Mouse (Mus musculus) embryonic facial prominence, embryonic 13.5 days (tissue): ENCODE measurements at regions not wholly inside any gene's neighbourhood (a gene's known extent, or its start where the extent isn't known, plus 50 kb on each side); places are given as distances from the start of the nearest gene placed in this dataset.
A peak's percentile ranks its signal among the peaks of the same experiment; 100 is the strongest.

Source experiments
- ATAC-seq: fragments of 200-750 bp; cut with Nextera tagmentation; 2 replicates; pipeline ENCODE4 v1.8.0; 2017; ENCODE audit warnings: low read depth; ENCODE audit not compliant: insufficient number of reproducible peaks, insufficient read depth, low FRiP score, low TSS enrichment
- H3K27ac ChIP-seq: fragments of 300-500 bp; sonication (generic); 2 replicates; pipeline ENCODE4 v1.5.1; 2015; ENCODE audit warnings: moderate library complexity, mild to moderate bottlenecking, inconsistent platforms
- H3K27me3 ChIP-seq: fragments of 300-500 bp; sonication (generic); 2 replicates; pipeline ENCODE4 v1.6.1; 2015; ENCODE audit warnings: mild to moderate bottlenecking, inconsistent platforms
- H3K36me3 ChIP-seq: fragments of 300-500 bp; sonication (generic); 2 replicates; pipeline ENCODE4 v1.6.1; 2015; ENCODE audit warnings: mild to moderate bottlenecking, inconsistent platforms
- H3K4me1 ChIP-seq: fragments of 300-500 bp; sonication (generic); 2 replicates; pipeline ENCODE4 v1.6.1; 2015; ENCODE audit warnings: inconsistent platforms
- H3K4me2 ChIP-seq: fragments of 300-500 bp; sonication (generic); 2 replicates; pipeline ENCODE4 v1.6.1; 2015; ENCODE audit warnings: moderate library complexity, mild to moderate bottlenecking, inconsistent platforms
- H3K4me3 ChIP-seq: fragments of 300-500 bp; sonication (generic); 2 replicates; pipeline ENCODE4 v1.5.1; 2015; ENCODE audit warnings: mild to moderate bottlenecking, inconsistent platforms
- H3K9ac ChIP-seq: fragments of 300-500 bp; sonication (generic); 2 replicates; pipeline ENCODE4 v1.6.1; 2015; ENCODE audit warnings: mild to moderate bottlenecking, inconsistent platforms
- H3K9me3 ChIP-seq: fragments of 300-500 bp; sonication (generic); 2 replicates; pipeline ENCODE4 v1.6.1; 2016; ENCODE audit warnings: inconsistent platforms
- WGBS: fragments of 180-500 bp; shearing (Covaris S2); methylation state at CpG from one replicate; pipeline ENCODE4 v1.1.7; 2015; ENCODE audit warnings: mixed read lengths; 5-methylcytosine and 5-hydroxymethylcytosine counted together

- Histone ChIP-seq H3K9ac (no peak overlapping the region), H3K4me2 (no peak overlapping the region), H3K9me3 (no peaks in the 10 kb centered on the region; the same call in 1 of the 2 replicates), H3K4me3 (no peak overlapping the region), H3K27me3 (peaks cover 5% of the 10 kb centered on the region; the same call in 1 of the 2 replicates), H3K4me1 (peaks cover 29% of the 10 kb centered on the region), H3K27ac (no peak overlapping the region), H3K36me3 (no peaks in the 10 kb centered on the region)
- 65% methylated on average over 4 of the region's 4 CpGs for WGBS
- no peak for ATAC-seq
Measured at GRCm38 (mm10) chr5:107035376-107035775, 71.3 kb downstream of the Cdc7 start.

DNA sequence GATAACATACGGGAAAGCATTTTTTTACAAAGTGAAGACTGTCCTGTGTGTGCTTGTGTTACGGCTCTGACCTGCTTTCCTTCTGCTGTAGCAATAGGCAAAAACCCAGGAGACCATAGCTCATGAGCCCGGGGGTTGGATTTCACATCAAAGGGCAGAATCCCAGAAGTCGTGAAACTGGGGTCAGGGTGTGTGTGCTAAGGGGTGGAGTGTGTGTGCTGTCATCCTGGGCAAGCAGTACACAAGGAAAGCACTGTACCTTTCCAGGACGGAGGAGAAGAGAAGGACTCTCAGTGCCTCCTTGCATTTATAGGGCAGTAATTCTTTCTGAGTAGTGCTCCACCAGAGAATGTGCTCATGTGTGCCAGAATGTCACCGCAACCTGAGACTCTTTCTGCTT is 71.7 kb downstream of the Cdc7 start:
- no peak overlapping the region for H3K9ac ChIP-seq
- H3K9me3 ChIP-seq = no peaks in the 10 kb centered on the region; the same call in 1 of the 2 replicates
- no peak overlapping the region for H3K27ac ChIP-seq
- no peak overlapping the region for H3K4me3 ChIP-seq
- WGBS = 38% methylated on average over 6 of the region's 6 CpGs
- no peak overlapping the region for H3K4me2 ChIP-seq
- ATAC-seq = no peak
- no peaks in the 10 kb centered on the region for H3K36me3 ChIP-seq
- H3K4me1 ChIP-seq = peaks cover 29% of the 10 kb centered on the region
- peaks cover 5% of the 10 kb centered on the region; the same call in 1 of the 2 replicates for H3K27me3 ChIP-seq

DNA sequence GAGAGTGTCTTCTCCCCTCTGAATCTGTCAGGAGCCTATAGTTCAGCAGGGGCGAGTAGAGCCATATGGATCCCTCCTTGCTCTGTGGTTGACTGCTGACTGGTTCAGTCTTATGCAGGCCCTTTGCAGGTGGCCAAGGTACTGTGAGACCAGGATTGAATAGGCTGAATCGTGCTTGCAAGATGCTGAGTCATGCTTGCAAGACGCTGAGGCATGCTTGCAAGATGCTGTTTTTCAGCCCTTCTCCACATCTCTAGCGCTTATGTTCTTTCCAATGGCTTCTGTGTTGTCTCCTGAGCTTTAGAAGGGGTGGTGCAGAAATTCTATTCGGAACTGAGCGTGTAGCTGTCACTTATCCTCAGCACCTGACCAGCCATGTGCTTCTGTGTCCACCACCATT is 72.4 kb downstream of the Cdc7 start:
- H3K4me1 ChIP-seq = peaks cover 29% of the 10 kb centered on the region
- no peak overlapping the region for H3K9ac ChIP-seq
- H3K9me3 ChIP-seq = no peaks in the 10 kb centered on the region; the same call in 1 of the 2 replicates
- WGBS = 81% methylated on average over 6 of the region's 6 CpGs
- no peak overlapping the region for H3K27ac ChIP-seq
- H3K4me2 ChIP-seq = no peak overlapping the region
- H3K4me3 ChIP-seq = no peak overlapping the region
- H3K27me3 ChIP-seq = peaks cover 5% of the 10 kb centered on the region; the same call in 1 of the 2 replicates
- no peaks in the 10 kb centered on the region for H3K36me3 ChIP-seq
- no peak for ATAC-seq

DNA sequence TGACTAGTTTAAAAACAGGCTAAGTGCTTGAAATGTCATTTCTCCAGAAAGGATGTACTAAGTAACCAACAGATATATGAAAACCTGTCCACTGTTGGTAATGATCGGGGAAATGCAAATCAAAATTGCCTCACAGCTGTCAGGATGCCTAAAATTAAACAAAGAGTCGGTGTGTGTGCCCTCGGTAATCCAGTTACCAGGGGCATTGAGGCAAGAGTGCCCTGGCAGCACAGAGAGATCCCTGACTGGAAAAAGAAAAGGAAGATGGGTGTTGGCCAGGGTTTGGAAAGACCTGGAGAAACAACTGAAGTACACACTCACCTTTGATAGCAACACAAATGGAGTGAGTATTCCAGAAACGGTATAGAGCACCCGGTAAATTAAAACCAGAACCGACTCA is 73.0 kb downstream of the Cdc7 start:
- Histone ChIP-seq H3K4me2 (no peak overlapping the region), H3K4me3 (no peak overlapping the region), H3K9ac (no peak overlapping the region), H3K27ac (no peak overlapping the region), H3K4me1 (peaks cover 29% of the 10 kb centered on the region), H3K27me3 (no peaks in the 10 kb centered on the region), H3K36me3 (no peaks in the 10 kb centered on the region), H3K9me3 (no peaks in the 10 kb centered on the region; the same call in 1 of the 2 replicates)
- no peak for ATAC-seq
- 51% methylated on average over 6 of the region's 6 CpGs for WGBS

DNA sequence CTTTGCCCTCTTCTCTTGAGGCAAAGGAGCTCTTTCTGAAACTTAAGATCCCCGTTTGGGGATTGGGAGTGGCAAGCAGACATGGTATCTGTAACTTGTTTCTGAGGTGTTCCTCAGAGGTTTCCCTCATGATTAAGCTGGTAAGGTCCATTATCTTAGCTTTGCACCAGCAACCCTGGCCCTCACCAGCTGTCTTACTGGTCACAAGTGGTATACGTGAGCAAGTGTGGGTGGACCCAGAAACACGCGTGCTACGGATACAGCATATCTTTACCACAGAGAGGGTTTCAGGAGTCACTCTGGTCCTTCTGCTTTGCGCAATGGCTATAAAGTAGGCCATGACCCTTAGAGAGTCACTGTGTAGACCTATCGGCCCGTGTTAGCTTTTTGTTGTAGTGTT is 75.2 kb downstream of the Cdc7 start:
- Histone ChIP-seq H3K36me3 (no peaks in the 10 kb centered on the region), H3K4me1 (peaks cover 36% of the 10 kb centered on the region), H3K4me3 (no peak overlapping the region), H3K27ac (no peak overlapping the region), H3K9ac (no peak overlapping the region), H3K4me2 (no peak overlapping the region), H3K27me3 (no peaks in the 10 kb centered on the region), H3K9me3 (no peaks in the 10 kb centered on the region; the same call in 1 of the 2 replicates)
- no peak for ATAC-seq
- 97% methylated on average over 8 of the region's 8 CpGs for WGBS

DNA sequence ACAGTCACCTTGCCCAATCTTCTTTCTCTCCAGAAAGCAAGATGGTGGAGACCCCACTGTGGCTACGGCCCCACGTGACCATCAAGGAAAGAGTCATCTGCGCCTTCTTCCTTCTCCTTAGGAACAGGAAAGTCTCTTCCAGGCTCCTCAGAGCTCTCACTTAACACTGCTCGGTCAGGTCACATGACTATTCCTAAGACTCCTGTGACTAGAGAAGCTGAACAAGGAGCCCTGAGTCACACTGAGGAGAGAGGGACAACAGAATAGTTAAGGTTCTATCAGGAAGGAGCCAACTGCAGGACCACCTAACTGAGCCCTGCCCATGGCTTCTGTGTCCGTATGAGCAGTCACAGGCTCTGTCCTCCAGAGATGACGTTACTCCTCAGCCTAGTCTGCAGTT is 75.8 kb downstream of the Cdc7 start:
- ATAC-seq = no peak
- 91% methylated on average over 6 of the region's 6 CpGs for WGBS
- H3K4me1 ChIP-seq = peaks cover 33% of the 10 kb centered on the region
- no peaks in the 10 kb centered on the region; the same call in 1 of the 2 replicates for H3K9me3 ChIP-seq
- H3K4me2 ChIP-seq = no peak overlapping the region
- H3K36me3 ChIP-seq = no peaks in the 10 kb centered on the region
- H3K27me3 ChIP-seq = no peaks in the 10 kb centered on the region
- no peak overlapping the region for H3K4me3 ChIP-seq
- no peak overlapping the region for H3K9ac ChIP-seq
- no peak overlapping the region for H3K27ac ChIP-seq

- 86% methylated on average over 10 of the region's 10 CpGs for WGBS
Measured at GRCm38 (mm10) chr5:107040489-107040888, 76.4 kb downstream of the Cdc7 start.

GRCm38 (mm10) chr5:107045163-107045562 is 81.0 kb downstream of the Cdc7 start:
- H3K4me3 ChIP-seq = no peak overlapping the region
- H3K9me3 ChIP-seq = no peaks in the 10 kb centered on the region
- 77% methylated on average over 10 of the region's 10 CpGs for WGBS
- no peaks in the 10 kb centered on the region for H3K36me3 ChIP-seq
- ATAC-seq = no peak
- H3K27ac ChIP-seq = no peak overlapping the region
- H3K27me3 ChIP-seq = no peaks in the 10 kb centered on the region
- no peak overlapping the region for H3K4me2 ChIP-seq
- peaks cover 16% of the 10 kb centered on the region for H3K4me1 ChIP-seq
- H3K9ac ChIP-seq = no peak overlapping the region

More at GRCm38 (mm10) chr5:107040489-107040888, 76.4 kb downstream of the Cdc7 start:
- Histone ChIP-seq H3K9me3 (no peaks in the 10 kb centered on the region; the same call in 1 of the 2 replicates), H3K9ac (no peak overlapping the region), H3K4me2 (no peak overlapping the region), H3K27me3 (no peaks in the 10 kb centered on the region), H3K4me1 (peaks cover 30% of the 10 kb centered on the region), H3K27ac (no peak overlapping the region), H3K36me3 (no peaks in the 10 kb centered on the region), H3K4me3 (no peak overlapping the region)
- ATAC-seq = no peak

- Histone ChIP-seq H3K4me1 (peaks cover 22% of the 10 kb centered on the region), H3K4me3 (no peak overlapping the region), H3K9ac (no peak overlapping the region), H3K4me2 (peak overlapping the region; percentile 11; the same call in 1 of the 2 replicates), H3K27me3 (no peaks in the 10 kb centered on the region), H3K9me3 (no peaks in the 10 kb centered on the region), H3K27ac (peak overlapping the region; percentile 64; the same call in 1 of the 2 replicates), H3K36me3 (no peaks in the 10 kb centered on the region)
- no peak for ATAC-seq
- WGBS = 18% methylated on average over 4 of the region's 4 CpGs
Measured at GRCm38 (mm10) chr5:107046501-107046931, 82.4 kb downstream of the Cdc7 start.

DNA sequence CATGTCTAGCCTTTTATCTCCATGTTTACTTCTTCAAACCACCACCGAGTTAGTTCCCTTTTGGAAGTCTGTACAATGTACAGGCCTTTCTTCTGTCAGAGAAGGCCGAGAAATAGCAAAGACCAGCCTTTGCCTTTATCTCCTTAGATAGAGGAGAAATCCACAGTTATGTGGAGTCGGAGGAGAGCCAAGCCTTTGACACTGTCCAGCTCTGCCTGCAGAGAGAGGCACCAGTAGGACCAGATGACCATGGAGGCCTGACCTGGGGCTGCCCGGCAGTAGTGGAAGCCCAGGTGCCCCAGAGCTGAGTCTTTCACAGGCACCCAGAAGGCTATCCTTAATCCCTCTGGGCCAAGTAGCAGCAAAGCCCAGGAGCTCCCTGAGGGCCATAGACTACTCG is 84.5 kb downstream of the Cdc7 start:
- ATAC-seq = no peak
- no peak overlapping the region for H3K4me3 ChIP-seq

GRCm38 (mm10) chr5:107050076-107050475 is 86.0 kb downstream of the Cdc7 start:
- no peak overlapping the region for H3K9ac ChIP-seq
- 67% methylated on average over 3 of the region's 3 CpGs for WGBS
- no peak overlapping the region for H3K4me2 ChIP-seq
- H3K27ac ChIP-seq = no peak overlapping the region
- H3K27me3 ChIP-seq = no peaks in the 10 kb centered on the region
- H3K4me3 ChIP-seq = no peak overlapping the region
- peaks cover 23% of the 10 kb centered on the region for H3K4me1 ChIP-seq
- H3K36me3 ChIP-seq = no peaks in the 10 kb centered on the region
- ATAC-seq = no peak
- no peaks in the 10 kb centered on the region for H3K9me3 ChIP-seq

More for the DNA sequence above, 84.5 kb downstream of the Cdc7 start:
- Histone ChIP-seq H3K27me3 (no peaks in the 10 kb centered on the region), H3K4me2 (no peak overlapping the region), H3K9me3 (no peaks in the 10 kb centered on the region), H3K36me3 (no peaks in the 10 kb centered on the region), H3K27ac (no peak overlapping the region), H3K4me1 (peaks cover 20% of the 10 kb centered on the region), H3K9ac (no peak overlapping the region)
- 77% methylated on average over 5 of the region's 5 CpGs for WGBS

DNA sequence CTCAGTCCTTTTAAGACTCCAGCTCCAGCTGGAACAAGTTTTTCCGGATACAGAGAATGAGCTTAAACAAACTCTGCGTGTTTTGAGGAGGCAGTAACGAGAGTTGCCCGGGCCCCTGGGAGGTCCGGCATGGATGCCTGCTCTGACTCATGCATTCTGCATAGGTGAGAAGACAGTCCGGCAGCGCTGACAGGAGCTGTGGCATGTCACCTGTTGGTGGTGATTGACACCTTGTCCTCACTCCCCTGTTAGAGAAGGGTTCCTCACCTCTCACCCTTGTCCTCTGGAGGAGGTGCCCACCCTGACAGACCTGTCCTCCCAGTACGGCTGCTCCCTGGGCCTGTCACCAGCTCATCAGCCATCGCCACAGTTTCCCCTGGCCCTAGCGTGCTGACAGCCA is 87.7 kb downstream of the Cdc7 start:
- ATAC-seq = peak; percentile 10; the same call in 1 of the 2 replicates
- 57% methylated on average over 10 of the region's 10 CpGs for WGBS
- Histone ChIP-seq H3K4me1 (peaks cover 20% of the 10 kb centered on the region), H3K4me3 (no peak overlapping the region), H3K27me3 (no peaks in the 10 kb centered on the region), H3K36me3 (no peaks in the 10 kb centered on the region), H3K27ac (no peak overlapping the region), H3K4me2 (no peak overlapping the region), H3K9ac (no peak overlapping the region), H3K9me3 (no peaks in the 10 kb centered on the region)
